Mouse (Mus musculus) kidney, adult 9 months (tissue): ENCODE measurements around the gene Stx16.

Source experiments
- DNase-seq: peaks from one replicate; pipeline ENCODE4 v3.0.0; 2022

The Stx16 gene

GRCm38 (mm10) chr2:174075673-174076432 lies at the start of gene Stx16:
Stx16 (plus strand) TSS chr2:174076308.
- peak; percentile 97 for DNase-seq

- no peak for DNase-seq
These were observed 49.7 kb upstream of the Stx16 start for GRCm38 (mm10) chr2:174026406-174026805.

- no peak for DNase-seq
These were observed 42.8 kb upstream of the Stx16 start for GRCm38 (mm10) chr2:174033257-174033800.

GRCm38 (mm10) chr2:174047656-174048055 lies 28.5 kb upstream of the Stx16 start:
- DNase-seq = no peak

- no peak for DNase-seq
These were observed 26.4 kb upstream of the Stx16 start for GRCm38 (mm10) chr2:174049481-174050338.

GRCm38 (mm10) chr2:174050339-174050685 lies 25.8 kb upstream of the Stx16 start:
- DNase-seq = no peak

GRCm38 (mm10) chr2:174051081-174051481 lies 25.0 kb upstream of the Stx16 start:
- no peak for DNase-seq

GRCm38 (mm10) chr2:174054496-174054895 lies 21.6 kb upstream of the Stx16 start:
- DNase-seq = no peak

GRCm38 (mm10) chr2:174057730-174058129 lies 18.4 kb upstream of the Stx16 start:
- DNase-seq = peak; percentile 56

- peak; percentile 86 for DNase-seq
These were observed 17.7 kb upstream of the Stx16 start for GRCm38 (mm10) chr2:174058316-174058939.

GRCm38 (mm10) chr2:174059591-174060385 lies 16.3 kb upstream of the Stx16 start:
- no peak for DNase-seq

- DNase-seq = no peak
These were observed 14.9 kb upstream of the Stx16 start for GRCm38 (mm10) chr2:174061219-174061618.

- no peak for DNase-seq
These were observed 13.0 kb upstream of the Stx16 start for GRCm38 (mm10) chr2:174063074-174063473.

- no peak for DNase-seq
These were observed 12.4 kb upstream of the Stx16 start for GRCm38 (mm10) chr2:174063527-174064211.

GRCm38 (mm10) chr2:174067793-174068419 lies 8.2 kb upstream of the Stx16 start:
- no peak for DNase-seq

- DNase-seq = no peak
These were observed 6.5 kb upstream of the Stx16 start for GRCm38 (mm10) chr2:174069532-174070049.

- no peak for DNase-seq
These were observed 4.7 kb upstream of the Stx16 start for GRCm38 (mm10) chr2:174071406-174071805.

GRCm38 (mm10) chr2:174073156-174073790 lies 2.8 kb upstream of the Stx16 start:
- DNase-seq = no peak

GRCm38 (mm10) chr2:174074621-174075020 lies 1.5 kb upstream of the Stx16 start:
- DNase-seq = no peak

GRCm38 (mm10) chr2:174075072-174075570 lies 987 bp upstream of the Stx16 start:
- peak; percentile 30 for DNase-seq
